In genomic region chr16:22820731-22821130, GRCm38 (mm10) we compare ENCODE assay signal across 9 mouse cellular contexts. TPM values are rescaled to one million over a fixed set of nuclear protein-coding genes. Genes with fewer than 3 reads are reported as not detected.
DNase-seq lines count a peak whose midpoint lies in the region; ATAC-seq and TF ChIP-seq lines count a peak whose summit lies in the region.
"Had no signal": no experiment of that assay in that cellular context is flagged by ENCODE, and none has a peak within 500 bp of the region (broad histone marks: within the 10 kb centered on the region; RNA-seq: fewer than 3 reads in every experiment).

No protein-coding gene starts in this region.

- H3K4me3 ChIP-seq in kidney, postnatal 0 days (replicated peaks; ENCODE audit: low read depth, low read length) = no peak overlapping the region
- H3K4me3 ChIP-seq in embryonic facial prominence, embryonic 10.5 days = no peak overlapping the region
- no peak overlapping the region for H3K4me3 ChIP-seq in heart, embryonic 10.5 days
- H3K4me3 ChIP-seq: kidney, embryonic 15.5 days had no signal

- H3K27me3 ChIP-seq in kidney, postnatal 0 days (ENCODE audit: insufficient read depth, low read length) = no peaks in the 10 kb centered on the region
- H3K27me3 ChIP-seq in embryonic facial prominence, embryonic 10.5 days (replicated peaks; ENCODE audit: low read depth, poor library complexity, severe bottlenecking) = no peaks in the 10 kb centered on the region
- H3K27me3 ChIP-seq in heart, embryonic 10.5 days (ENCODE audit: insufficient read depth, poor library complexity, severe bottlenecking) = no peaks in the 10 kb centered on the region
- H3K27me3 ChIP-seq: kidney, embryonic 15.5 days had no signal

- no peak for ATAC-seq in kidney, postnatal 0 days (replicated peaks; ENCODE audit: low FRiP score, low read depth)

- H3K9ac ChIP-seq in kidney, postnatal 0 days (ENCODE audit: low read depth, low read length) = no peak overlapping the region
- H3K9ac ChIP-seq: kidney, embryonic 15.5 days had no signal

- no peak overlapping the region for H3K27ac ChIP-seq in kidney, postnatal 0 days
- H3K27ac ChIP-seq in embryonic facial prominence, embryonic 10.5 days (replicated peaks) = no peak overlapping the region
- H3K27ac ChIP-seq in heart, embryonic 10.5 days = no peak overlapping the region
- H3K27ac ChIP-seq: kidney, embryonic 15.5 days had no signal

- 0 out of 2 replicates have a peak, but pooled peaks cover 13% of the 10 kb centered on the region for H3K36me3 ChIP-seq in kidney, postnatal 0 days (ENCODE audit: insufficient read depth, low read length)
- H3K36me3 ChIP-seq in embryonic facial prominence, embryonic 10.5 days (replicated peaks) = peaks cover 33% of the 10 kb centered on the region
- H3K36me3 ChIP-seq in heart, embryonic 10.5 days = peaks cover 20% of the 10 kb centered on the region

- no peak overlapping the region for H3K4me2 ChIP-seq in kidney, postnatal 0 days (ENCODE audit: low read length)
- H3K4me2 ChIP-seq: kidney, embryonic 15.5 days had no signal

- H3K4me1 ChIP-seq in kidney, postnatal 0 days (replicated peaks; ENCODE audit: insufficient read depth, low read length) = no peaks in the 10 kb centered on the region
- no peaks in the 10 kb centered on the region for H3K4me1 ChIP-seq in embryonic facial prominence, embryonic 10.5 days
- no peaks in the 10 kb centered on the region for H3K4me1 ChIP-seq in heart, embryonic 10.5 days
- H3K4me1 ChIP-seq: kidney, embryonic 15.5 days had no signal

- peak; percentile 60 for TF ChIP-seq CTCF in kidney, postnatal 0 days (IDR thresholded peaks at IDR 0.05; ENCODE audit: low read depth)

- WGBS in kidney, postnatal 0 days = 40% methylated on average over 8 of the region's 8 CpGs
- 59% methylated on average over 8 of the region's 8 CpGs for WGBS in embryonic facial prominence, embryonic 10.5 days
- WGBS in heart, embryonic 10.5 days = 56% methylated on average over 8 of the region's 8 CpGs

- DNase-seq in kidney, postnatal 0 days (ENCODE audit: low spot score) = peak; percentile 61
- no peak for DNase-seq in kidney, postnatal 36 days
- DNase-seq in MN1 (ENCODE audit: low spot score) = peak; percentile 10
- DNase-seq in embryonic facial prominence, embryonic 10.5 days (ENCODE audit: low spot score) = peak; percentile 21
- DNase-seq in mesoderm, embryonic 11.5 days (ENCODE audit: low read depth, low spot score) = peak; percentile 29
- no peak for DNase-seq in adrenal gland, adult (ENCODE audit: inconsistent age in 2 of 2, low spot score in 1 of 2)
- DNase-seq in heart, embryonic 10.5 days (ENCODE audit: low spot score) = no peak

- no peaks in the 10 kb centered on the region for H3K9me3 ChIP-seq in kidney, postnatal 0 days (replicated peaks; ENCODE audit: low read length)
- H3K9me3 ChIP-seq in embryonic facial prominence, embryonic 10.5 days = no peaks in the 10 kb centered on the region
- H3K9me3 ChIP-seq in heart, embryonic 10.5 days = no peaks in the 10 kb centered on the region
- H3K9me3 ChIP-seq: kidney, embryonic 15.5 days had no signal

RNA-seq across cellular contexts. Expression of gene Crygs, which starts 9.4 kb away (rescaled TPM):
- 0.26 and 0.32 TPM in 2 replicates for polyA plus RNA-seq in kidney, postnatal 0 days (2015; fragmentation: Nextera tagmentation; extraction: Ambion mirVana)
- polyA plus RNA-seq in embryonic facial prominence, embryonic 10.5 days (2016; fragmentation: Nextera tagmentation; extraction: Ambion mirVana) = 0.17 TPM in 1 of 2 replicates, not detected in the other
- 0.15 TPM in 1 of 2 replicates, not detected in the other for polyA plus RNA-seq in heart, embryonic 10.5 days (2016; fragmentation: Nextera tagmentation; extraction: Ambion mirVana)
- polyA plus RNA-seq: neural tube, embryonic 11.5 days had no signal

RNA-seq across cellular contexts. Expression of gene Tbccd1, which starts 36.7 kb away (rescaled TPM):
- 25.3 and 26.7 TPM in 2 replicates for polyA plus RNA-seq in kidney, postnatal 0 days (2015; fragmentation: Nextera tagmentation; extraction: Ambion mirVana)
- polyA plus RNA-seq in embryonic facial prominence, embryonic 10.5 days (2016; fragmentation: Nextera tagmentation; extraction: Ambion mirVana) = 38.6 and 39.1 TPM in 2 replicates
- polyA plus RNA-seq in heart, embryonic 10.5 days (2016; fragmentation: Nextera tagmentation; extraction: Ambion mirVana) = 24.1 and 26.1 TPM in 2 replicates

RNA-seq across cellular contexts. Expression of gene Dnajb11, which starts 36.9 kb away (rescaled TPM):
- 108 and 119 TPM in 2 replicates for polyA plus RNA-seq in kidney, postnatal 0 days (2015; fragmentation: Nextera tagmentation; extraction: Ambion mirVana)
- 88.4 and 90.8 TPM in 2 replicates for polyA plus RNA-seq in embryonic facial prominence, embryonic 10.5 days (2016; fragmentation: Nextera tagmentation; extraction: Ambion mirVana)
- polyA plus RNA-seq in heart, embryonic 10.5 days (2016; fragmentation: Nextera tagmentation; extraction: Ambion mirVana) = 140 and 150 TPM in 2 replicates

Comparison
In these comparisons a context has a peak if more than half of its experiments do, and no peak if none do; other contexts are left out.
1. DNase-seq: peak in kidney, postnatal 0 days (single experiment), MN1 (single experiment), embryonic facial prominence, embryonic 10.5 days (single experiment) and mesoderm, embryonic 11.5 days (single experiment); none in kidney, postnatal 36 days (0 of 2), adrenal gland, adult (0 of 2) and heart, embryonic 10.5 days (single experiment).